Mouse (Mus musculus): ENCODE measurements around the gene Cdh4.

Cdh4 gene

DNA sequence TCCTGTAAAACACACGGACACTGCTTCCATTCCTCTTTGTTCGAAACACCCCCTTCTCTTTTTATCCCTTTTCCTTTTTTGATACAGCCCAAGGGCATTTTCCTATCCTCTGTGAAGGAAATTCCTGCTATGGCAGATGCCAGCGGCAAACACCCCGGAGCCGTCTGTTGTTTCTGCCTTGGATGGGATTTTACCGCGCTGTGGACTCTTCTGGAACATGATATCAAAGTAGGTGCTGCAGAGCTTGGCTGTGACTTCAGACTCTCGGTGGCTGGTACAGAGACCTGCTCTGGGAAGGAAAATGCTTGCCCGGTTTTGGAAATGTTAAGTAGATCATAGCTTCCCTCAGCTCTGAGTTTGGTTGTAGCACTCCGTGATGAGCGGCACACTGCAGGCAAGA, 156.7 kb downstream of the Cdh4 start:
- no peak for DNase-seq (ENCODE audit: low spot score in 2 of 2)

DNA sequence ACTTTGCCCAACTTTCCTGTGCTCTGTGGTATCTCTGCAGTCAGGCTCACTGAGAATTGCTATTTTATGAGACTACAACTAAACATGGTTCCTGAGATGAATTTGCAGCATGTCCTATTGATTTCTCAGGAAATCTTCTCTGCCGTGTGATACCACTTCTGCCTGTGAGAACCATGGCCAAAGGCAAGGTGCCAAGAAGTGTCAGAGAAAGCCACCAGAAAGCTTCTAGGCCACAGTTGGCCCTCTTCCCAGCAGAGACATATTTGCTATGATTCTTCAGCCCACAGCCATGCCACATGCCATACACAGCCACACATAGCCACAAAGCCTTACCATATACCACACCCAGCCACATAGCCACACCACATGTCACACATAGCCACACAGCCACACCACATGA, 157.7 kb downstream of the Cdh4 start:
- no peak for DNase-seq (ENCODE audit: low spot score in 2 of 2)

DNA sequence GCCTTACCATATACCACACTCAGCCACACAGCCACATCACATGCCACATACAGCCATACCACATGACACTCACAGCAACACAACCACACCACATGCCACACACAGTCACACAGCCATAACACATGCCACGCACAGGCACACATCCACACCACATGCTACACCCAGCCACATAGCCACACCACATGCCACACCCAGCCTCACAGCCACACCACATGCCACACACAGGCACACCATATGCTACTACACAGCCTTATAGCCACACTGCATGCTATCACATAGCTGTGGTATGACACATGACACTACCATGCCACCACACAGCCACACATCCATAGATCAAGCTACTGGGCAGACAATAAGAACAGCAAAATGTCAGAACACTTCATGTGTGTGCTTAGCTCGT, 158.1 kb downstream of the Cdh4 start:
- no peak for DNase-seq (ENCODE audit: low spot score in 2 of 2)

DNA sequence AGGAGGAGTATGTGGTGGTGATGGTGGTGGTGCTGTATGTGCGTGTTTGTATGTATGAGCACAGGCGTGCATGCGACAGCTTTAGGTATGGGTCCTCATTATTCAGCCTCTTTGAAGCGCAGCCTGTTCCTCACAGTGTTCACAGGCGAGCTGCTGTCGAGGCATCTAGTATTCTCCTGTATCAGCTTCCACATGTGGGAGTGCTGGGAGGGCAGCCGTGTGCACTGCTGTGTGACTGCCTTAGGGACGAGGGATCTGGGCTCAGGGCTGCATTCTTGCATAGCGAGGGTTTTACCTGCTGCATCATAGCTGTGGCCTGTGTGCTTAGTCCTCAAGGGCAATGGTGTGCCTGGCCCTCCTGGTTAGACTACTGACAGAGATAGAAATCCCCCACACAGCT, 158.9 kb downstream of the Cdh4 start:
- no peak for DNase-seq (ENCODE audit: low spot score in 2 of 2)

DNA sequence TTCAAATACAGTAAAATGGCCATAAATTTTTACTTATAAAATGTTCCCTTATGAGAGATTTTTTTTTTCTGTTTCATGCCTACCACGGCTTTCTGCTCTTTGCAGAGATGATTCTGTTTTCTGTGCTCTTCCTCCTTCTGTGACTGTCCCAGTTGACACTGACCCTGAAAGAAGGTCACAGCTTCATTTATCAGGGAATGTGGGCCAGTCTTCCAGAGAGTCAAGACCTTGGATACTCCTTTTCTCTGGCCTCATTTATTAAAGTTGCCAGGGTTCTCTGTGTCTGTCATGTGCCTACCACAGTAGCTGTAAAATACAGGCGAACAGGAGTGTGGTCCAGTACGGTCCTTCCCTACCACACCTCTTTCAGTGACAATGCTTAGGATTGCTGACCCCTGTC, 162.5 kb downstream of the Cdh4 start:
- no peak for DNase-seq (ENCODE audit: low spot score in 2 of 2)

DNA sequence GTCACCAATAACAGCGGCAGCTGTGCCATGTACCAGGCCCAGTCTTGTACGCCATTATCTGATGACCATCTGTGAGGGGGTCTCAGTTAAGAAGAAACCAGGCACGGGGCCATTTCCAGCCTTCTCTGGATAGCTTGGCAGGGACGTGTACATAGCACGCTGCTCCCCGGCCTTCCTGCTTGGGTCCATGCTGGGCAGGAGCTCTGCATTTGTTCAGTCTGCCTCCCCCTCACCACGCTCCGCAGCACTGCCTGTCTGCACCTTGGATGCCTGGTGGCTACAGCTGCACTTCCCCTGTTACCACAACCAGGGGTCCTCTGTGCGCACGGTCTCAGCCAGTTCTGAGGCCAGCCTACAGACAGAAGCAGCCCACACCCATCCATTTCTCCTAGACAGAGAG, 163.0 kb downstream of the Cdh4 start:
- DNase-seq (ENCODE audit: low spot score in 2 of 2), result no peak

DNA sequence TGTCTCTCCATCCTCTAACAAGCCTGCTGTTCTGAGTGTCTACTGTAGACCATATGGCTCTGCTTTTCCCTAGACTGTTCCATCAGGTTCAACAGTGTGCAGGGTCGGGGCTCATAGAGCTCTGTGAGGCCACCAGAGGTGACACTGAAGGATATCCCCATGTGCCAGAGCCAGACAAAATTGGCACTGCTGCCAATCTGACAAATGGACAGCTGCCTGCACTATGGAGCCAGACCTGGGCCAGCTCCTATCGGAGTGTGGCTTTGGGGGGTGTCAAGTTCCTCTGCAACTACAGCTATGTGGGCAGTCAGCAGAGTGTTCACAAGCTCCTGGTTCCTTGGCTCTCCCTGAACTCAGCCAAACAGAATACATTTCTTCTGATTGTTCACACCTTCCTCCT, 164.1 kb downstream of the Cdh4 start:
- DNase-seq (ENCODE audit: low spot score in 2 of 2), result no peak

DNA sequence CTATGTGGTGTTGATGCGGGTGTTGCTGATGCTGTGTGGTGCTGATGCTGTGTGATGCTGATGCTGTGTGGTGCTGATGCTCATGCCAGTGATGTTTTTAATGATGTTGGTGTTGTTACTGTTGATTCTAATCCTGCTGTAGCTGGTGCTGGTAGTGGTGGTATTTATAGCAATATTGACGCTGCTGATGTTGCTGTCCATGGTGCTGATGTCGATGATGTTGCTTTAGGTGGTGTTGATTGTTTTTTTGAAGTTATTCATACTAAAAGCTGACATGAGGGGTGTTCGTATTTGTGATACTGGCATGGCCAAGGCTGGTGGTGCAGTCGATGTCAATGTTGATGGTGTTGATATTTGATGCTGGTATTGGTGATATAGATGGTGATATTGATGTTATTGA, 173.7 kb downstream of the Cdh4 start:
- DNase-seq (ENCODE audit: low spot score in 2 of 2), result no peak

DNA sequence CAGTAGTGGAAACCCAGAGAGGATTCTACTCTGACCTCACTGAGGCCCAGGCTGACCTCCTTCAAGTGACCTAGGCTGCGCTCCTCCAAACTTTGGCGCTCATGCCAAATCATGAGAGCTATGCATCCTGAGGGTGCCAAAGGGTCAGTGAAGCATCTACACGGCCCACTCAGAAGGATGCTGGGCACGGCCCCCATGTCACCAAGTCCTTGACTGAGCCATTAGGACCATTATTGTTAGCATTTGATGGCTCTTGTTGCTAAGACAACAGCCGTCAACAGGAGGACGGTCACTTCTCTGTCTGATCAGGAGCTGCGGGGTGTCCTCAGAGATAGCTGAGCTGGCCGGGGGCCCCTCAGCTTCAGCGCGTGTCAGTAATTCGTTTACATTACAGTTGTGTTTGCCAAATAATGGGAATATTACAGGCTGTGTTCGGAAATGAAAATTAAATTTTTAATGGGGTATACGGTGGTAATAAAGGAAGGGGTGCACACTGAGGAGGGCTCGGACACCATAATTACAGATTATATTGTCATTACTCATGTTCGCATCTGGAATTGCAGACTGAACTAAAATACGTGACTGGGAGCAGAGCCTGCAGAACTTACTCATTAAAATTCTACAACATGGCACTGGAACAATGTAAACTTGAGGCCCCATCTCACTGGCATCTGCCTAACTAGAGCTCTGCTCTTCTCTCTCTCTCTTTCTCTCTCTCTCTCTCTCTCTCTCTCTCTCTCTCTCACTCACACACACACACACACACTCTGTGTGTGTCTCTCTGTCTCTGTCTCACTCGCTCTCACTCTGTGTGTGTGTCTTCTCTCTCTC, 181.6 kb downstream of the Cdh4 start:
- DNase-seq (ENCODE audit: low spot score in 2 of 2), result no peak

DNA sequence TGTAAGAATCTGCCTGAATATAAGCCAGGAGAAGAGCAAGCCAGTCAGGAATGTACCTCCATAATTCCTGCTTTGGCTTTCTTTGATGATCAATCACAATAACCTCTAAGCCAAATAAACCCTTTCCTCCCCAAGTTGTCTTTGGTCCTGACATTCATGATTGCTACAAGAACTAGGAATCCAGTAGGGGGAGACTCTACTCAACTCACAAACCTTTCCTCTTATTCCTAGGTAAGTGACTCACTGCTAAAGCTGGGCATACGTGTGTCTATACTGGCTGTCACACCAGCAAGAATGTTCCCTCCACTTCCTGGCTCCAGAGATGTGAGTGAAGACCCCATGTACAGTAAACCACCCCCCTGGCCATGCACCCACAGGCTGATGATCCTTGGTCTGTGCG, 185.3 kb downstream of the Cdh4 start:
- DNase-seq (ENCODE audit: low spot score in 2 of 2), result no peak

DNA sequence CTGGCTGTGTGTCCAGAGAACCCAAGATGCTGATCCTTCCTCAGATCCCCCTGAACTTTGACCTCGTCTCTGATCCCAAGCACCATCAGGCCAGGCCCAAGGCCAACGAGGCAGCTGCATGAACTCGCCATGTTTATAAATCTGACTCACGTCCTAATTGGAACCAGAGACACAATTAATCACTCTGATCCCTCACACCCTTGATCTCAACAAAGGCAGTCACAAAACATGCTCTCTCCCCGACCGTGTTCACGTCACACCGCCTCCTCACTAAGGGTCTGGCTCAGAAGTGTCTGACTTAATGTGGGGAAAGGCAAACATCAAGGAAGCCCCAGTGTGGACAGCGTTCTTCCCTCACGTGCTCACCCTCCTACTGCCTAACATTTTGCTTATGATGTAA, 188.5 kb downstream of the Cdh4 start:
- DNase-seq (ENCODE audit: low spot score in 2 of 2), result no peak

DNA sequence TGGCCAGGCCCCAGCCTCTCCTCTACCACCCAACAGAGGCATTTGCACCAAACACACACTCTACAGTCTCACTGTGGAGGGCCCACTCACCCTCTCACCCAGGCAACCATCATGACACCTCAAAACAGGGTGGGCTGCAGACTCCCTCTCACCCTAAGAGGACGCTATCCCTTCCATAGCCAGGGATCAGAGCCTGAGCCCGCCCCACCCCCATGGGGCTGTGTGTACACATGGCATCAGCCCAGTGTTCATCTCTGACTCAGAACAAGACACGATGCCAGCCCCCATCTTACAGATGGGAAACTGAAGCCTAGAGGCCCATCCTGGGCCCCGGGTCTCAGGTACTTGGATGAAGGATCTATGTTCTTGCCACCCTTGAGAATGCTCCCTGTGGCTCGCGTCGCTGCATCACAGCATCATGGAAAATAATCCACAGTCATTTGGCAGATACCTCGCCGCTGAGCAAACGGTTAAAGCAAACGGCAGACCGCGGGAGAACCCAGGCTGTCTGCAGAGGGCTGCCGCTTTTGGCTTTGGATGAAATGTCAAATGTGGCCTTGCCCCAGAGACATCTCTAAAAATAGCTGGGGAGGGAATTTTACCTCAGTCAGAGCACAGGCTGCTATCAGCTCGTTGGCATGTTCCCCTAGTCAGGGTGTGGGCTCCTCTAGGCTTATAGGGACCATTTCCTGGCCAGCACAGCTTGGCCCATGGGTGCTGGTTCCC, 198.5 kb downstream of the Cdh4 start:
- no peak for DNase-seq (ENCODE audit: low spot score in 2 of 2)

DNA sequence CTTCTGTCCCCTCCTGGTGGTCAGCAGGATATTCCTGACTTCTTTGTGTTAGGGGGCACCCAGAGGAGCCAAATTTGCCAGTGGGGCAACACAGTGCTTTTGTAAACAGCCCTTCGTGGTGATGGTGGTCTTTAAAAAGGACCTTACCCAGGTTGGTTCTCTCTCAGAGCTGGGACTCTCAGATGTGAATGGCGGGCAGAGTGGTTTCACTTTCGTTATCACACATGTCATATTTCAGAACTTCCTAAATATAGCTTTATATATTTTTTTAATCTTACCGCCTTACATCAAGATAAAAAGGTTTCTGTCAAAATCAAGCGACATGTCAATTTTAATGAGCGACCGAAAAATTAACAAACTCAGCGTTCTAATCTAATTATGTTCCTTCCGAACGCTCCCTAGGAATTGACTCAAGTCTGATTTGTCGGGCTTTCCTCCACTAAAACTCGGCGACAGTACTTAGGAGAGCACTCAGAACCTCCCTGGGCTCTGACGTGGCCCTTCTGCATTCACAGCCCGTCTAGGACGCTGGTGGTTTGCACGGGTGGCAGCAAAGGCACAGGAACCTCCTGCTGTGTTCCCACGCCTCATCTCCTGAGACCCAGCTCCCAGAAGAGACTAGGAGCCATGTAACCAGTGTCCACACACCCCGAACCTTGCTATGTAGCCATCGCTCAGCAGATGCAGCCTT, 206.5 kb downstream of the Cdh4 start:
- no peak for DNase-seq (ENCODE audit: low spot score in 2 of 2)

DNA sequence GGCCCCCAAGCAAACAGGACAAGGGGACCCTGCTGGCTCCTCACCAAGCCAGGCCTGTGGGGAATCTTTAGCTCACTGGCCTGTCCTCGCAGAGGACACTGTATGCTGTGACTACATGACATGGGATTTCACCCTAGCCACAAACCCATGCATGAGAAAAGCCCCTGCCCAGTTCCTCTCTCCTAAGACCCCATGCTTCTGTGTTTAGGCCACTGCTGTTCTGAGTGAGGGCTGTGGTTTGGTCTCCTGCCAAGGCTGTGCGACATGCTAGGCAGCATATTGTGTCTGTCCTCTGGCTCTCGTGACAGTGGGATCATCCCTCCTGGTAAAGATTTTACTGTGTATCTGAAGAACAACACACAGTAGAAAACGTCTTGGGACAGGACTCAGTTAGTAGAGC, 207.1 kb downstream of the Cdh4 start:
- DNase-seq (ENCODE audit: low spot score in 2 of 2), result no peak

DNA sequence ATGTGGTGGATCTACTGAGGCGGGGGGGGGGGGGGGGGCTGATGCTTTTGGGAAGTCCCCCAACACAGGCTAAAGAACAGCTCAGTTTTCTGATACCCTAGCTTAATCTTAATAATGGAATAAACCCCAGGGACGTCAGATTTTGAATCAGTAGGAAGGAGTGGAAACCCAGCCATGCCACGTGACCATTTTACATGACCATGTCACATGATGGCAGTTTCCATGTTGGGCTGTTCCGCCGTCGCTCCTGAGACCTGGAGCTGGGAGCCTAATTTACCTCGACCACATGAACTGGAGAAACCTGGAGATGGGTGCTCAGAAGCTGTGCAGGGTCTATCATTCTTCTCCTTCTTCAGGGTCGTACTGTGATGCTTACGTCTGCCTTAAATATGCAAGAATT, 207.9 kb downstream of the Cdh4 start:
- no peak for DNase-seq (ENCODE audit: low spot score in 2 of 2)

DNA sequence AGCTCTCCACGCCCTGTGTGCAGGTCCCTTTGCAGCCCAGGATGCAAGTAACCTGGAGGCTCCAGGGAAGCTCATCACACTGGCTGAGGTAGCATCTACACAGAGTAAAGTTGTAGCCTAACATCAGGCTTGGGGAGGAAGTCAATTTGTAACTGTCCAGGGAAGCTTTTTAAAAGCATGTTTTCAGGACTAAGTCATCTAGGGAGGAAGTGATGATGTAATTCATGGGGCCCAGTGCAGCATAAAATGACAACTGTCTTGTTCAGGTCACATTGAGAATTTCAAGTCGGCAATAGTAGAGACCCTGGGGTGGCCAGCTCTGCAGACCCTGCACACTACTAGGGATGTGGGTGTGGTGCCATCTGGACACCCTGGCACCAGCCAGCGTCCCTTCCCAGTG, 213.3 kb downstream of the Cdh4 start:
- no peak for DNase-seq (ENCODE audit: low spot score in 2 of 2)

DNA sequence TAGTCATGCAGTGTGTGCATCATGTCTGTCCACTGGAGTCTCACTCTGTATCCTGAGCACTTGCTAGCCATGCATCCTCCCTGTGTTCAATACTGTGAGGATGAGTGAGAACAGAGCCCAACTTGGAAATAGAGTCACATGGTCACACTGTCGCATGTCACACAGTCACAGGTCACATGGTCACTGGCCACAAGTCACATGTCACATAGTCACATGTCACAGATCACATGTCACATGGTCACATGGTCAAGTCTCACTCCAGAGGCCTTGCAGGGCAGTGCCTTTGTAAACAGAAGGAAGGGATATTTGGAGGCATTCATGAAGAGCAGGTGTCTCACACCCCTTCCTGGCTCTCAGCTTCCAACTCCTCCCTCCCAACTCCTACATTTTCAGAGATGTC, 217.0 kb downstream of the Cdh4 start:
- DNase-seq (ENCODE audit: low spot score in 2 of 2), result no peak

DNA sequence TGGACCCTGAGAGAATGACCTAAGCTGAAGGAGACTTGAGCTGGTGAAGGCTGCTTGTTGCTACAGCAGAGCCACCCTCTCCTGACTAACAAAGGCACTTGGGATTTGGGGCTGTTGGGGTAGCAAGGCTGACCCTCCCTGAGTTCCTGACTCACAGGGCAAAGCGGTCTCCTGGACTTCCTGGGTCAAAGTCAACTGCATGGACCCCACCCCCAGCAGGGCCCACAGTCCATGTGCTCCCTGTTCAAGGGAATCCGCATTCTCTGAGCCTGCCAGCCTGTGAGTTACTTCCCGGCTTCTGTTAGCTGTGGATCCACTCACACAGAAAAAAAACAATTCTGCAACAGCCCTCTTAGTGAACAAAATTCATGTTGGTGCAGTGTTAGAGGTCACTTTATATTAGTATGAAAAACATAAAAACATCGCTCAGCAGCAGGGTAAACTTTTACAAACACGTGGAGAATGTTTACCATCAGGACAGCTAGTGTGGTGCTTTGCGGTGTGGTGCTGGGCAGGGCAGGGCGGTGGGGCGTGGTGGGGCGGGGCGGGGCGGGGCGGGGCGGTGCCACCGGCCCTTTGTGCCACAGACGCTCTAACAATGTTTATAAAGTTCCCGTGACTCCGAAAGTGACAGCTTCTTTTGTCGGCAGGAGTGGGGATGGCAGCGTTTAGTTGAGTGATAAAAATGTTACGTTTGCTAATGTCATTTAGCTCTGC, 219.9 kb downstream of the Cdh4 start:
- no peak for DNase-seq (ENCODE audit: low spot score in 2 of 2)

DNA sequence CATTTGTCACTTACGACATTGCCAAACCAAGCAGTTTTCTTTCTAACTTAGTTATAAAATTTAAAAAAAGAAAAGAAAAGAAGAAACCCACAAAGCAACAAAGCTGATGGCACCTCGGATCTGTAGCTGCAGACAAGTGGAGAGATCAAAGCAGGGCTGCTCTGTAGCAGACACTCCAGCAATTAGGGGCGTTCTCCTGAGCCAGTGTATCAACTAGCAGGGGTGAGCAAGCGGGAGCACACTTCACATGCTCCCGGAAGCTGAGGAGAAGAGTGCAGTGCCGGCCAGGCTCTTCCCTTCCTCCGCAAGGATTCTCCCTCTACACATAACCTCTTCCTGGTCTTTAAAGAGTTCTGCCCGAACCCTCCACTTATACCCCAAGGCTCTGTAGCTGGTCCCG, 220.5 kb downstream of the Cdh4 start:
- no peak for DNase-seq (ENCODE audit: low spot score in 2 of 2)

DNA sequence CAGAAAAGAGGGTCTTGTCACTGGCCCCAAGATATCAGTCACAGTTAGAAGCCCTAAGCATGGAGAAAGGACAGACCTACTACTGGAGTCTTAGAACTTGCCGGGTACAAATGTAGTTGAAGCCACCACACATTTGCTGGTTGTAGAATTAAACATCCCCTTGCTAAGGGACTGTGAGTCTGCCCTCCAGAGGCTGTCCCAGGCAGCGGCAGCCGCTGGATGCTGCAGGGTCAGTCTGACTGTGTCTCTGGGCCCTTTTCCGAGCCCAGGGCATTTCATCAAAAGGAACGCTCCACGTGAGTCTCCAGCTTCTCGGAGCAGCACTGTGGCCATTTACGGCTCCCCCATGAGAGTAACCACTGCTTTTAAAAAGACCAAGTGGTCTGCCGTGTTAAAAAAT, 221.4 kb downstream of the Cdh4 start:
- DNase-seq (ENCODE audit: low spot score in 2 of 2), result no peak

DNA sequence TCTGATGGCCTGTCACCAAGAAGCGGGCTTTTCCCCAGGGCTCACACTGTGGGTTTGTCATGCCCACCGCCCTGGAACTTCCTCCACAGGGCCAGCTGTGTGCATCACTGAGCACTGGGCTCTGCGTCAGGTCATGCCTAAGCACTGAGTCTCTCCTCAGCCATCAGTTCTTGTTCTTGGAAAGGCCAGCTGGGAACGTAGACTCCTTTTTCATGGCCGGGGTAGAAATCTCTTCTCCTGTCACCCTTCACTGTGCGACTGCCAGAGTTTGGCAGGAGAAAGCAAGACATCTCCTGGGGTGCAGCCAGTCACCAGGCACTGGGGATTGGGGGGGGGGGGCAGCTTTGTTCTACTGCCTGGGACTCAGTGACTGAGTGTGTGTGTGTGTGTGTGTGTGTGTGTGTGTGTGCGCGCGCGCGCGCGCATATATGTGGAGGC, 222.0 kb downstream of the Cdh4 start:
- DNase-seq (ENCODE audit: low spot score in 2 of 2), result no peak

DNA sequence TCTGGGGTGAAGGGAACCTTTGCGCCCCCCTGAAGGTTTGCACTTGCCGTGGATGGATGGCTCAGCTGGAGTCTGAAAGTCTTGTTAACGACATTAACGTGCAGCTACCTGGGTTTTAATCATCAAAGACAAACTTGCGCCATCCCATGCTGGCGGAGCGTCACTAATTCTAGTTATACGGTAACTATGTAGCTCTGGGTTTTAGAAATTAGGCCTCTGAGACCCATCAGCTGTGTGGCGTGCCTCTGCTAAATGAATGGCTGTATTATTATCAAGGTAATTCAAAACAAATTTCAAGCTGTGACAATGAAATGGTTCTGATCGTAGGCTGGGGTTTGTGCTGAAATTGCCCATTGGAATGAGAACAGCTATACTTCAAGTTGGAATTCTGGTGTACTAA, 228.5 kb downstream of the Cdh4 start:
- DNase-seq (ENCODE audit: low spot score in 2 of 2), result no peak

Measured in natural killer cell, adult 2 months (primary cell).